Mouse (Mus musculus): ENCODE measurements at regions not wholly inside any gene's neighbourhood (a gene's known extent, or its start where the extent isn't known, plus 50 kb on each side); places are given as distances from the start of the nearest gene placed in this dataset.

GRCm38 (mm10) chr3:101162536-101163159 is 52.6 kb upstream of the Ptgfrn start:
- peak in 1 of 2 experiments; percentile 15 for DNase-seq (ENCODE audit: low spot score in 2 of 2)

DNA sequence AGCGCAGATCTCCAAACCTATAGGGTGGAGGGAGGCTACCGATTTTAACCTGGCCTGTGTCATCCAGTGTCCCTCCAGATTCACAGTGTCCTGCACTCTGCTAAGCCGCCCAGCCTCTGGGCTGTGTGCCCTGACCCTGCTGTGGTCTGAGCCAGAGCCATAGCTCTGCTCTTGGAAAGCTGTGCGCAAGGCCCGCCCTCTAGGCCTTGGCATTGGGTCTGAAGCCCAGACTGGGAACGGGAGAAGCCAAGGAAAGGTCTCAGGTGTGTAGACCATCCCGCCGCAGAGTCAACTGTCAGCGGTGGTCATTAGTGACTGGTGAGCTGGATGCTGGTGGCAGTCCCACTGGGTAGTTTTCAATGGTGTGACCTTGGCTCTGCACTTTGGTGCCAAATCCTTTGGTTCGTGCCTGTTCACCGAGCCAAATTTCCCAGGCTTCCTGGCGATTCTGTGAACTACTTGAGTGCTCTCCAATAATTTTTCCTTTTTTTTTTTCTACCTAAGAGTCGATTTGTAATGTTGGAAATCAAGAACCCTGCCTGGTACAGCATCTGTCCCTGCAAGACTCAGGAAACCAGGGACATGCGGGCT is 52.0 kb upstream of the Ptgfrn start:
- peak in 1 of 2 experiments; percentile 16 for DNase-seq (ENCODE audit: low spot score in 2 of 2)

DNA sequence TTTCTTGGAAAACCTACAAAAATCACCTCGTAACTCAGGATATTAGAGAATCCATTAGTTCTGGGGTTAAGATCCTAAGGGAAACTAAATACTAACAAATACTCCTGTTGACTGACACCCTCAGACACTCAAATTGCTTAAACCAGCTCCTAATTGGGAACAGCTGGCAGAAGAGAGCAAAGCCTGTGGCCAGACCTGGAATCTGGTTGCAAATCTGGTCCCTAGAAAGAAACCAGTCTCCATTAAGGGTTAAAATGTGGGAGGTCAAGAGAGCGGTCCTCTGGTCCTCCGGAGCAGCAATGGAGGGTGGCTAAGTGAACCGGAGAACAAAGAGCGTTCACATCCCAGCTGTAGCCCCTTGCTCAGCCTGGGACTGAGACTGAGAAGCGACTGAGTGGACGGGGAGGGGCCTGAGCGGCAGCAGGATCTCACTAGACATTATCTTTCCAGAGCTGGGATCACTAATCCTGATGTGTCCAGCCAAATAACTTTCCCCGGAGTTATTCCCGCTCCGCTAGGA is 51.4 kb upstream of the Ptgfrn start:
- DNase-seq (ENCODE audit: low spot score in 2 of 2): no peak

Data from left cerebral cortex, adult 9 months (tissue).